Mouse (Mus musculus) cortical plate, adult 2 months (tissue): Measurements from ENCODE around the gene Nectin1.

Experiments used
- CTCF ChIP-seq: fragments of 200-500 bp; IDR thresholded peaks from 2 replicates; pipeline ENCODE4 v1.5.1; 2011; ENCODE audit warnings: mild to moderate bottlenecking, control low read depth, low read length; ENCODE audit not compliant: insufficient read depth; ENCODE audit errors: extremely low read depth
- POLR2A ChIP-seq: fragments of 200-500 bp; IDR thresholded peaks from 2 replicates; pipeline ENCODE4 v1.6.1; 2011; ENCODE audit warnings: mild to moderate bottlenecking, low read length, control low read depth; ENCODE audit not compliant: insufficient read depth; ENCODE audit errors: extremely low read depth

DNA sequence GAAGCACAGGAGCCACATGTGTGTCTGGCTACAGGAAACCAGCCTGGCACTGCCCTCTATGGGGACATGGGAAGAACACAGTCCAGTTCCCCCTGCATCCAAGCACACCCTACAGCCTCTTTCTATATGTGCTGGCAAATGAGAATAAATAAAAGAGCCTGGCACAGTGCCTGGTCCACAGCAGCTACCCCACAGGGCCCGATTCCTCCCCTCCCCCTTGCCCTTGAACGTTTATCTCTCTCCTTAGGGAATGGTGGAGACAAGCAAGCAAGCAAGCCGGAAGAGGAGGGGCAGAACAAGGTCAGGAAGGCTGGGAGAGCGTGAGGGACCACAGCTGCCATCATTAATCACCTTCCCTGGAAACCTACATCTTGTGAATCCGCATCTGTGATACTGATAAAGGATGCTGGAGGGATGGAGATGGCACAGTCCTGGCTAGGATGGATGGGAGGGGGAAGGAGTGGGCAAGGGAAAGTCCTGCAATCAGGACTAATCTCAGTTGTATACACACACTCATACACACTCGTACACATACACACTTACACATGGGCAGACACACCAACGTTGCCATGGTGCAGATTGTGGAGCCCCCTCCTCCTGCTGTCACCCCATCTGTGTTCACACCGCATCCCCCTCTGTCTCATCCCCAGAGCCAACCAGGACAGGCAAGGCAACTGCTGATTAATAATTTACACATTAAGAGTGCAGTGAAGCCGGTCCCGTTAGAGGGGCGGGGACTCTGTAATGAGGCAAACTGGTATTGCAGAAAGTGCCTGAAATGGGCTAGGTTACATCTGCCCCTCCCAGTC lies 44.2 kb upstream of the Nectin1 start:
- TF ChIP-seq CTCF (peak; percentile 22; the same call in 1 of the 2 replicates), POLR2A (no peak)
